Mouse (Mus musculus) ES-E14 (cell line): ENCODE results near the gene Tnpo3. TPM values are rescaled to one million over a fixed set of nuclear protein-coding genes. Genes with fewer than 3 reads are reported as not detected.
A peak's percentile ranks its signal among the peaks of the same experiment; 100 is the strongest.

ENCODE experiments used
- DNase-seq: peaks from one replicate; pipeline ENCODE4 v3.0.0-alpha.2; 2013; ENCODE audit warnings: low read depth, low spot score
- H3K27ac ChIP-seq: 2 replicates; pipeline ENCODE4 v1.5.1; 2012; ENCODE audit warnings: low read depth, mild to moderate bottlenecking, low read length, moderate library complexity, mixed read lengths; ENCODE audit not compliant: poor library complexity, insufficient read depth, severe bottlenecking
- H3K36me3 ChIP-seq: 2 replicates; pipeline ENCODE4 v1.6.1; 2012; ENCODE audit warnings: mild to moderate bottlenecking, low read length, moderate library complexity, mixed read lengths; ENCODE audit not compliant: control insufficient read depth, poor library complexity, insufficient read depth, severe bottlenecking
- H3K4me1 ChIP-seq, 2 experiments: fragments of 150-350 bp in 1 of 2; sonication (generic) in 1 of 2; 2 replicates each; pipeline ENCODE4 v1.6.1; 2012; ENCODE audit warnings: low read length in 2 of 2, mild to moderate bottlenecking in 1 of 2, mixed read lengths in 1 of 2; ENCODE audit not compliant: control insufficient read depth in 2 of 2, insufficient read depth in 2 of 2, poor library complexity in 1 of 2
- H3K4me3 ChIP-seq, 2 experiments: fragments of 150-350 bp in 1 of 2; sonication (generic) in 1 of 2; 2 replicates each; pipeline ENCODE4 v1.5.1; 2012; ENCODE audit warnings: low read length in 2 of 2, low read depth in 1 of 2, mild to moderate bottlenecking in 1 of 2, mixed read lengths in 1 of 2; ENCODE audit not compliant: insufficient read depth in 1 of 2, poor library complexity in 1 of 2, severe bottlenecking in 1 of 2
- H3K9ac ChIP-seq: 2 replicates; pipeline ENCODE4 v1.6.1; 2012; ENCODE audit warnings: low read depth, mild to moderate bottlenecking, low read length, mixed read lengths; ENCODE audit not compliant: poor library complexity, insufficient read depth, severe bottlenecking
- H3K9me3 ChIP-seq: fragments of 150-350 bp; sonication (generic); 2 replicates; pipeline ENCODE4 v1.6.1; 2012; ENCODE audit warnings: low read depth, mild to moderate bottlenecking, low read length; ENCODE audit not compliant: control insufficient read depth, insufficient read depth
- CHD2 ChIP-seq: IDR thresholded peaks from 2 replicates; pipeline ENCODE4 v1.6.1; 2014; ENCODE audit warnings: mild to moderate bottlenecking, low read depth, low read length, inconsistent platforms
- HCFC1 ChIP-seq: IDR thresholded peaks from 2 replicates; pipeline ENCODE4 v1.6.1; 2012; ENCODE audit warnings: low read length, inconsistent platforms, borderline replicate concordance; ENCODE audit not compliant: insufficient read depth
- MAFK ChIP-seq: IDR thresholded peaks from 2 replicates; pipeline ENCODE4 v1.6.1; 2014; ENCODE audit warnings: mild to moderate bottlenecking, low read depth, low read length, inconsistent platforms; ENCODE audit not compliant: insufficient read depth
- ZC3H11A ChIP-seq: IDR thresholded peaks from 2 replicates; pipeline ENCODE4 v1.6.1; 2012; ENCODE audit warnings: low read depth, mild to moderate bottlenecking, inconsistent platforms, low read length, borderline replicate concordance
- ZNF384 ChIP-seq: IDR thresholded peaks from 2 replicates; pipeline ENCODE4 v1.6.1; 2012; ENCODE audit warnings: low read depth, low read length, inconsistent platforms
- in situ Hi-C, 2 experiments: fragments of 600-800 bp; cut with MboI; formaldehyde crosslinking; loops; one replicate each; pipeline ENCODE4 v1.15.1; 2025; ENCODE audit warnings: low sequenced_read_pairs in 2 of 2, inconsistent platforms in 1 of 2; ENCODE audit not compliant: unreplicated experiment in 2 of 2
- total RNA-seq: library from RNA; depleted of rRNA; stranded (reverse); fragments of 300-350 nt; gene quantifications from 2 replicates; pipeline ENCODE4 v1.2.3, GENCODE M21; 2012

Gene Tnpo3
- total RNA-seq, 1 experiment: 89.7 TPM

- in situ Hi-C loops: no loop called here
- Histone ChIP-seq H3K36me3 (no peaks in the 10 kb centered on the region), H3K4me3 (no peak overlapping the region), H3K9me3 (no peaks in the 10 kb centered on the region), H3K27ac (no peak overlapping the region), H3K9ac (no peak overlapping the region), H3K4me1 (peaks cover 0 to 21% of the 10 kb centered on the region in 2 experiments; a peak in 2 of 4 replicates)
- no peak for TF ChIP-seq ZNF384
- no peak for TF ChIP-seq HCFC1
- no peak for TF ChIP-seq MAFK
- TF ChIP-seq CHD2: no peak
- no peak for TF ChIP-seq ZC3H11A
- DNase-seq: no peak
Observed at GRCm38 (mm10) chr6:29530050-29530449, 79.6 kb downstream of the Tnpo3 start.

GRCm38 (mm10) chr6:29529444-29529820 lies 80.3 kb downstream of the Tnpo3 start:
- TF ChIP-seq CHD2 (no peak), ZC3H11A (no peak), MAFK (no peak), ZNF384 (no peak), HCFC1 (no peak)
- H3K27ac ChIP-seq: no peak overlapping the region
- H3K9ac ChIP-seq: no peak overlapping the region
- H3K4me3 ChIP-seq: peak overlapping the region in 1 of 2 experiments; percentile 18; a peak in 1 of 4 replicates
- peaks cover 0 to 21% of the 10 kb centered on the region in 2 experiments; a peak in 2 of 4 replicates for H3K4me1 ChIP-seq
- no peaks in the 10 kb centered on the region for H3K36me3 ChIP-seq
- no peak for DNase-seq
- in situ Hi-C loops: no loop called here
- no peaks in the 10 kb centered on the region for H3K9me3 ChIP-seq

GRCm38 (mm10) chr6:29528561-29529443 lies 80.9 kb downstream of the Tnpo3 start:
- Histone ChIP-seq H3K4me1 (peaks cover 0 to 21% of the 10 kb centered on the region in 2 experiments; a peak in 2 of 4 replicates), H3K4me3 (peak overlapping the region in 1 of 2 experiments; percentile 18; a peak in 1 of 4 replicates), H3K36me3 (no peaks in the 10 kb centered on the region), H3K9ac (no peak overlapping the region), H3K27ac (no peak overlapping the region), H3K9me3 (no peaks in the 10 kb centered on the region)
- TF ChIP-seq ZNF384 (no peak), CHD2 (no peak), HCFC1 (no peak), MAFK (no peak), ZC3H11A (no peak)
- in situ Hi-C loops: no loop called here
- no peak for DNase-seq

GRCm38 (mm10) chr6:29528165-29528505 lies 81.6 kb downstream of the Tnpo3 start:
- no peaks in the 10 kb centered on the region for H3K36me3 ChIP-seq
- H3K9me3 ChIP-seq: no peaks in the 10 kb centered on the region
- in situ Hi-C loops: no loop called here
- no peak for DNase-seq
- TF ChIP-seq MAFK (no peak), ZC3H11A (no peak), ZNF384 (no peak), HCFC1 (no peak)
- no peak overlapping the region for H3K27ac ChIP-seq
- H3K4me1 ChIP-seq: peaks cover 0 to 21% of the 10 kb centered on the region in 2 experiments; a peak in 2 of 4 replicates
- H3K4me3 ChIP-seq: no peak overlapping the region
- H3K9ac ChIP-seq: no peak overlapping the region
